Mouse (Mus musculus) liver, adult 2 months (tissue): ENCODE measurements at regions not wholly inside any gene's neighbourhood (a gene's known extent, or its start where the extent isn't known, plus 50 kb on each side); places are given as distances from the start of the nearest gene placed in this dataset.

Experiments used
- CTCF ChIP-seq: fragments of 200-500 bp; IDR thresholded peaks from 2 replicates; pipeline ENCODE4 v1.5.1; 2011; ENCODE audit warnings: low read depth, low read length, control low read depth
- POLR2A ChIP-seq: fragments of 200-500 bp; IDR thresholded peaks from 2 replicates; pipeline ENCODE4 v1.6.1; 2011; ENCODE audit warnings: low read length, control low read depth; ENCODE audit not compliant: insufficient read depth; ENCODE audit errors: extremely low read depth

DNA sequence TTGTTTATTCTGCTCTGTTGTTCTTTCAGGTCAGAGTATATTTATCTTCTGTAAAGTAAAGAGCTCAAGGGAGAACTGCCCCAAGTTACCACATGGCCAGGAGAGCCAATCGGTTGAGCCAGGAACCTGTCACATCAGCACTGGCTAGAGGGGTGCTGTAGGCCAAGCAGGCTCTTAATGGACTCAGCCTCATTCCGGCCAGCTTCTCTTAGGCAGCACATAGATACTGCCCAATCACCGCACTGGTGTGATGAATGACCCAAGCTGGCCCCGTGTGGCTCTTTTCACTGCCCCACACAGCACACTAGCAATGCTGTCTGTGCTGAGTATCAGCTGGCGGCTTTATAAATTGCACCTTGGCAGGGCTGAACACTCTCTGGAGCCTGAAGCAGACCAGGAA is 295.8 kb upstream of the Camk1g start:
- TF ChIP-seq POLR2A (no peak), CTCF (no peak)
